9 mouse cellular contexts compared by ENCODE assay signal in genomic region chr9:50746214-50746677, GRCm38 (mm10). TPM values are rescaled to one million over a fixed set of nuclear protein-coding genes. Genes with fewer than 3 reads are reported as not detected.
A peak's percentile ranks its signal among the peaks of the same experiment; 100 is the strongest.
DNase-seq lines count a peak whose midpoint lies in the region; ATAC-seq and TF ChIP-seq lines count a peak whose summit lies in the region.
"Had no signal": no experiment of that assay in that cellular context is flagged by ENCODE, and none has a peak within 500 bp of the region (broad histone marks: within the 10 kb centered on the region; RNA-seq: fewer than 3 reads in every experiment).

TSS of gene 2310030G06Rik (minus strand) at chr9:50746536.

- no peak for TF ChIP-seq CTCF in brain, embryonic 14.5 days (IDR thresholded peaks at IDR 0.05; ENCODE audit: borderline replicate concordance, extremely low read depth, insufficient read depth, insufficient read length)

- H3K9ac ChIP-seq in heart, embryonic 15.5 days: peak within 1 kb of the TSS; percentile 62
- H3K9ac ChIP-seq in midbrain, embryonic 11.5 days (ENCODE audit: low read length): peak within 1 kb of the TSS; percentile 59

- peak; percentile 49; the same call in 1 of the 2 replicates for ATAC-seq in heart, embryonic 15.5 days (replicated peaks; ENCODE audit: insufficient number of reproducible peaks, insufficient read depth, low FRiP score, low read depth)
- ATAC-seq in midbrain, embryonic 11.5 days (ENCODE audit: low FRiP score): no peak

- H3K27ac ChIP-seq in heart, embryonic 15.5 days: peak within 1 kb of the TSS; percentile 83
- no peak within 1 kb of the TSS for H3K27ac ChIP-seq in midbrain, embryonic 11.5 days (ENCODE audit: low read depth, low read length)
- H3K27ac ChIP-seq: macrophage had no signal

- peak within 1 kb of the TSS; percentile 67 for H3K4me2 ChIP-seq in heart, embryonic 15.5 days
- H3K4me2 ChIP-seq in midbrain, embryonic 11.5 days: peak within 1 kb of the TSS; percentile 53

- H3K36me3 ChIP-seq in heart, embryonic 15.5 days: no peaks in the 10 kb centered on the region
- no peaks in the 10 kb centered on the region for H3K36me3 ChIP-seq in midbrain, embryonic 11.5 days (ENCODE audit: control insufficient read depth, insufficient read depth, low read length)

- H3K27me3 ChIP-seq in heart, embryonic 15.5 days: no peaks in the 10 kb centered on the region
- no peaks in the 10 kb centered on the region; the same call in 1 of the 2 replicates for H3K27me3 ChIP-seq in midbrain, embryonic 11.5 days (ENCODE audit: control insufficient read depth, insufficient read depth, low read length)

- DNase-seq in cerebellum, adult 9-10 months: peak; percentile 52
- DNase-seq in cerebellum, adult 8-10 months: no peak
- peak; percentile 51 for DNase-seq in brain, embryonic 14.5 days (ENCODE audit: low read depth)
- DNase-seq in large intestine, adult 2 months (ENCODE audit: low read depth, low spot score): peak; percentile 70
- peak; percentile 82 for DNase-seq in midbrain, embryonic 11.5 days (ENCODE audit: low spot score, missing footprints)
- DNase-seq in spleen, adult 12 weeks (ENCODE audit: low spot score): no peak
- DNase-seq in spleen, postnatal 10 days (ENCODE audit: low spot score in 2 of 2): no peak

- H3K9me3 ChIP-seq in heart, embryonic 15.5 days (replicated peaks): no peaks in the 10 kb centered on the region
- H3K9me3 ChIP-seq in midbrain, embryonic 11.5 days (ENCODE audit: control insufficient read depth, low read length): no peaks in the 10 kb centered on the region

- peak within 1 kb of the TSS; percentile 53 for H3K4me3 ChIP-seq in heart, embryonic 15.5 days
- H3K4me3 ChIP-seq in midbrain, embryonic 11.5 days (ENCODE audit: low read depth, low read length): peak within 1 kb of the TSS; percentile 28

- TF ChIP-seq POLR2A in brain, embryonic 14.5 days (IDR thresholded peaks at IDR 0.05; ENCODE audit: borderline replicate concordance, extremely low read depth, insufficient read depth, insufficient read length, poor library complexity, severe bottlenecking): no peak

- H3K4me1 ChIP-seq in heart, embryonic 15.5 days (replicated peaks): peaks cover 39% of the 10 kb centered on the region
- peaks cover 2% of the 10 kb centered on the region; the same call in 1 of the 2 replicates for H3K4me1 ChIP-seq in midbrain, embryonic 11.5 days (ENCODE audit: control insufficient read depth, insufficient read depth, low read length)

- WGBS in heart, embryonic 15.5 days: 3% methylated on average over 19 of the region's 19 CpGs
- WGBS in large intestine, adult 2 months: 9% methylated on average over 19 of the region's 19 CpGs
- WGBS in midbrain, embryonic 11.5 days: 1% methylated on average over 19 of the region's 19 CpGs

RNA-seq across cellular contexts. Expression of gene 2310030G06Rik, which starts in this region (rescaled TPM):
- polyA plus RNA-seq in brain, embryonic 14.5 days (2012; rRNA removed): 1.2 and 1.7 TPM in 2 replicates
- polyA plus RNA-seq in heart, embryonic 15.5 days (2015; fragmentation: Nextera tagmentation; extraction: Ambion mirVana): 8.7 and 9.2 TPM in 2 replicates
- 21.3 and 24.2 TPM in 2 replicates for polyA plus RNA-seq in large intestine, adult 2 months (2012; rRNA removed)
- polyA plus RNA-seq in midbrain, embryonic 11.5 days (2014; fragmentation: Nextera tagmentation; extraction: Ambion mirVana): 0.88 and 1.2 TPM in 2 replicates
- polyA plus RNA-seq: macrophage had no signal

Comparison
In these comparisons a context has a peak if more than half of its experiments do, and no peak if none do; other contexts are left out.
1. DNase-seq: peak in cerebellum, adult 9-10 months (single experiment), brain, embryonic 14.5 days (single experiment), large intestine, adult 2 months (single experiment) and midbrain, embryonic 11.5 days (single experiment); none in cerebellum, adult 8-10 months (single experiment), spleen, adult 12 weeks (single experiment) and spleen, postnatal 10 days (0 of 2).